Mouse (Mus musculus) megakaryocyte, embryonic 14.5 days (primary cell): ENCODE measurements around the gene Pogk.

Experiments used
- FLI1 ChIP-seq: IDR thresholded peaks from 2 replicates; pipeline ENCODE4 v1.6.1; 2012; ENCODE audit warnings: low read length, inconsistent platforms, mixed read lengths
- GATA1 ChIP-seq: IDR thresholded peaks from 3 replicates; pipeline ENCODE4 v1.6.1; 2012; ENCODE audit warnings: mixed read lengths, low read length, inconsistent platforms, borderline replicate concordance

DNA sequence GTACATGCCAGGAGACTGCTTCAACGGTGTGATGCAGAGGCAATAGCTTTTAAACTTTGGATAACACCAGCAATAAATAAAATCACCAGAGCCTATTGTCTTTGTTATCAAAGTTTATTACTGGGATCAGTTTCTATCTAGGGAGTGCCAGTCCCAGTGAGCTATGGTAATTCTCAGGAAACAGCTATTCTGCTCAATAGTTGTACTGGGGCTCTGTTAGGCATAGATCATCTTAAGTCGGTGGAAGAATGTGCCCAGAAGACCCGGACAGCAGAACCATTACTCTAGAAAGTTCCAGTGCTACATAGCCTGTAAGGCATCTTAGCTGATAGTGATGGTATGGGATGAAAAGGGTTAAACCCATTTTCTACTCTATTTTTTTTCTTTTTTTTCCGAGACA is 14.9 kb downstream of the Pogk start:
- TF ChIP-seq GATA1 (no peak), FLI1 (no peak)
